Mouse (Mus musculus) testis, adult 2 months (tissue): ENCODE results near the gene Nsun3.

Source experiments
- CTCF ChIP-seq: fragments of 200-500 bp; IDR thresholded peaks from 2 replicates; pipeline ENCODE4 v1.5.1; 2012; ENCODE audit warnings: low read depth, mild to moderate bottlenecking, inconsistent platforms, low read length, moderate library complexity; ENCODE audit not compliant: control insufficient read depth, insufficient read depth, insufficient replicate concordance
- POLR2A ChIP-seq: fragments of 200-500 bp; IDR thresholded peaks from 2 replicates; pipeline ENCODE4 v1.6.1; 2012; ENCODE audit warnings: low read depth, mild to moderate bottlenecking, inconsistent platforms, low read length, moderate library complexity; ENCODE audit not compliant: control insufficient read depth

DNA sequence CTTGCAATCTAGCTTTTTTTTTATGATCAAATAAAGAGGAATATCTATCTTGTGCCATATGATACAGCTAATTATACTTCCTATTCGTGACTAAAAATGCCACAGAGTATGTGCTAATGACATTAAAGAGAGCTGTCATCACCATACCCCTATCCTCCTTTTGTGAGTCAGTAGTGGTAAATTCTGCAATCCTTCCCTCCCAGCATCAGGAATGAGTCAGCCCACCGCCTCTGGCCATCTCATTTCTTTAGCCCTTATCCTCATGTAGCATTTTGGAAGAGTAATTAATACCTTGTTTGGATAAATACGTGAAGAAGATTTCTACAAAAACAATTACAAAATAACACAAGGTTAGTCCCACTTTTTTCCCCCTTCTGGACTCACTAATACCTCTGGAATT, 56.8 kb downstream of the Nsun3 start:
- no peak for TF ChIP-seq CTCF
- no peak for TF ChIP-seq POLR2A
